Mouse (Mus musculus): ENCODE results near the gene Lclat1. TPM values are rescaled to one million over a fixed set of nuclear protein-coding genes. Genes with fewer than 3 reads are reported as not detected.

Lclat1 gene
- total and polyA plus RNA-seq, 3 experiments, result 6.3 to 9.6 (median 7.0) TPM

GRCm38 (mm10) chr17:73213187-73213586, 105.4 kb downstream of the Lclat1 start:
- Histone ChIP-seq H3K9ac (ENCODE audit: insufficient read depth, low read depth) (no peak overlapping the region), H3K36me3 (replicated peaks in 1 of 2; ENCODE audit: control insufficient read depth in 1 of 2, insufficient read depth in 1 of 2, low read length in 1 of 2) (peaks cover 0 to 3% of the 10 kb centered on the region in 2 experiments), H3K4me3 (replicated peaks in 1 of 3; ENCODE audit: low read depth in 2 of 3, low read length in 2 of 3, poor library complexity in 1 of 3) (no peak overlapping the region), H3K27me3 (replicated peaks) (no peaks in the 10 kb centered on the region), H3K27ac (ENCODE audit: insufficient read depth, low read depth) (no peak overlapping the region), H3K4me2 (ENCODE audit: insufficient read depth, low read depth, poor library complexity, severe bottlenecking) (no peak overlapping the region), H3K9me3 (replicated peaks; ENCODE audit: low read length) (no peaks in the 10 kb centered on the region), H3K79me2 (replicated peaks; ENCODE audit: control insufficient read depth, extremely low read depth, insufficient read depth, poor library complexity, severe bottlenecking) (no peaks in the 10 kb centered on the region), H3K4me1 (ENCODE audit: control insufficient read depth in 1 of 2, insufficient read depth in 2 of 2) (peaks cover 8 to 27% of the 10 kb centered on the region in 2 experiments)
- dilution Hi-C loops (cut with MboI; ENCODE audit: extremely low pct_ligation_motif_present, extremely low pct_unique_long_range_greater_than_20kb, low sequenced_read_pairs), result no loop called here
- no peak for DNase-seq (ENCODE audit: extremely low read depth)
- in situ Hi-C loops (cut with MboI; ENCODE audit: low pct_ligation_motif_present, low pct_unique_long_range_greater_than_20kb, low sequenced_read_pairs), result no loop called here
- no peak for TF ChIP-seq MXI1 (IDR thresholded peaks at IDR 0.05; ENCODE audit: low read depth, low read length)
- no peak for TF ChIP-seq USF1 (IDR thresholded peaks at IDR 0.05; ENCODE audit: low read depth, low read length)
- no peak for TF ChIP-seq NELFE (IDR thresholded peaks at IDR 0.05; ENCODE audit: low read depth, low read length)
- no peak for TF ChIP-seq BHLHE40 (IDR thresholded peaks at IDR 0.05; ENCODE audit: low read depth, low read length)
- TF ChIP-seq MAFK (IDR thresholded peaks at IDR 0.05; ENCODE audit: insufficient replicate concordance, low read length), result no peak
- no peak for TF ChIP-seq E2F4 (IDR thresholded peaks at IDR 0.05; ENCODE audit: insufficient replicate concordance, low read depth, low read length)

DNA sequence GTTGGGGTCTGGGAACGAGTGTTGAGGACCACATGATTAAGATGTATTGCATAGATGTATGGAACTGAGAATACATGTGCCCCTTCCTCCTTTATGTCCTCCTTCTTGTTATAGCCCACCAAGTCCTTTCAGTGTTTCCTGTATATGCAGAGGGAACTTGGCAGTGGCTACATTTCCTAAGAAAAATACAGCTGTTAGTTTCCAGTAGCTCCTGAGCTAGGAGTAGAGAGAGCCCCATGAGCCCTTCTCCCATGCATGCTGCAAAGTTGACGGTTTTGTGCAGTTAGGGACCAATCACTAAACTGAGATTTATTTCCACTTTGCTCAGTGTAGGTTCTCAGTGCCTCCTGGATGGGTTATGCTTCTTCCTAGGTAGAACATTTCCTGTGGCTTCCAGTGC, 105.9 kb downstream of the Lclat1 start:
- in situ Hi-C loops (cut with MboI; ENCODE audit: low pct_ligation_motif_present, low pct_unique_long_range_greater_than_20kb, low sequenced_read_pairs) (no loop called here), dilution Hi-C loops (cut with MboI; ENCODE audit: extremely low pct_ligation_motif_present, extremely low pct_unique_long_range_greater_than_20kb, low sequenced_read_pairs) (no loop called here)
- peaks cover 8 to 27% of the 10 kb centered on the region in 2 experiments for H3K4me1 ChIP-seq (ENCODE audit: control insufficient read depth in 1 of 2, insufficient read depth in 2 of 2)
- H3K36me3 ChIP-seq (replicated peaks in 1 of 2; ENCODE audit: control insufficient read depth in 1 of 2, insufficient read depth in 1 of 2, low read length in 1 of 2), result peaks cover 0 to 3% of the 10 kb centered on the region in 2 experiments
- H3K27ac ChIP-seq (ENCODE audit: insufficient read depth, low read depth), result no peak overlapping the region
- DNase-seq (ENCODE audit: extremely low read depth), result no peak
- no peak overlapping the region for H3K9ac ChIP-seq (ENCODE audit: insufficient read depth, low read depth)
- H3K9me3 ChIP-seq (replicated peaks; ENCODE audit: low read length), result no peaks in the 10 kb centered on the region
- H3K4me2 ChIP-seq (ENCODE audit: insufficient read depth, low read depth, poor library complexity, severe bottlenecking), result no peak overlapping the region
- TF ChIP-seq TBP (conservative IDR thresholded peaks at IDR 0.05; ENCODE audit: low read depth, low read length) (no peak), RCOR1 (conservative IDR thresholded peaks at IDR 0.05; ENCODE audit: low read depth, low read length) (no peak), MXI1 (IDR thresholded peaks at IDR 0.05; ENCODE audit: low read depth, low read length) (no peak), SMC3 (IDR thresholded peaks at IDR 0.05; ENCODE audit: low read depth, low read length) (no peak), CHD2 (IDR thresholded peaks at IDR 0.05; ENCODE audit: low read length) (no peak), KAT2A (IDR thresholded peaks at IDR 0.05; ENCODE audit: insufficient replicate concordance, low read length) (no peak)
- H3K27me3 ChIP-seq (replicated peaks), result no peaks in the 10 kb centered on the region
- no peaks in the 10 kb centered on the region for H3K79me2 ChIP-seq (replicated peaks; ENCODE audit: control insufficient read depth, extremely low read depth, insufficient read depth, poor library complexity, severe bottlenecking)
- H3K4me3 ChIP-seq (replicated peaks in 1 of 3; ENCODE audit: low read depth in 2 of 3, low read length in 2 of 3, poor library complexity in 1 of 3), result no peak overlapping the region

DNA sequence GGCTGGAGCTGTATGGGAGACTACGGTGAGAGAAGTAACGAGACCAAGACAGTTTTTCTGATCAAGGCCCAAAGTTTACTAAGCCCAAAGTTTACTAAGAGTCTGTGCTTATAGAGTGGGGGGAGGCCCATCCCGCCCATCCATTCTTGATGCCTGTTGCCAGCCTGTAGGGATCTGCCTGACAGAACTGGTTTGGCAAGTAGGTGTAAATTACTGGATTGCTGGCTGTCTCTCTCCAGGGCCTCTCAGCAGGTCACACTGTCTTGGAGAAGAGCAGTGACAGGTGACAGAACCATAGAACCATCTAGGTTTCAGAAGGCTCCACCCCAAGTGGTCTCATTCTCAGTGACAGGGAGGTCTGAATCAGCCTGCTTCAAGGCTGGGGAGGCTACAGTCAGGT, 109.5 kb downstream of the Lclat1 start:
- no peak for TF ChIP-seq SIN3A (IDR thresholded peaks at IDR 0.05; ENCODE audit: low read length)
- no peak for TF ChIP-seq RAD21 (IDR thresholded peaks at IDR 0.05; ENCODE audit: low read depth, low read length)
- no peak for TF ChIP-seq KAT2A (IDR thresholded peaks at IDR 0.05; ENCODE audit: insufficient replicate concordance, low read length)
- TF ChIP-seq USF1 (IDR thresholded peaks at IDR 0.05; ENCODE audit: low read depth, low read length), result no peak
- no peak for TF ChIP-seq MAX (IDR thresholded peaks at IDR 0.05; ENCODE audit: low read length)
- no peak for TF ChIP-seq NRF1 (IDR thresholded peaks at IDR 0.05; ENCODE audit: low read depth, low read length)
- no peak for TF ChIP-seq SMC3 (IDR thresholded peaks at IDR 0.05; ENCODE audit: low read depth, low read length)
- TF ChIP-seq CHD2 (IDR thresholded peaks at IDR 0.05; ENCODE audit: low read length), result no peak
- TF ChIP-seq ZKSCAN1 (IDR thresholded peaks at IDR 0.05; ENCODE audit: borderline replicate concordance, low read depth, low read length), result no peak
- TF ChIP-seq BHLHE40 (IDR thresholded peaks at IDR 0.05; ENCODE audit: low read depth, low read length), result no peak
- no peak overlapping the region for H3K27ac ChIP-seq (ENCODE audit: insufficient read depth, low read depth)
- peaks cover 0 to 3% of the 10 kb centered on the region in 2 experiments for H3K36me3 ChIP-seq (replicated peaks in 1 of 2; ENCODE audit: control insufficient read depth in 1 of 2, insufficient read depth in 1 of 2, low read length in 1 of 2)
- no peak overlapping the region for H3K4me2 ChIP-seq (ENCODE audit: insufficient read depth, low read depth, poor library complexity, severe bottlenecking)
- H3K4me1 ChIP-seq (ENCODE audit: control insufficient read depth in 1 of 2, insufficient read depth in 2 of 2), result peaks cover 3 to 34% of the 10 kb centered on the region in 2 experiments
- no peaks in the 10 kb centered on the region for H3K79me2 ChIP-seq (replicated peaks; ENCODE audit: control insufficient read depth, extremely low read depth, insufficient read depth, poor library complexity, severe bottlenecking)
- no peak overlapping the region for H3K9ac ChIP-seq (ENCODE audit: insufficient read depth, low read depth)
- no peak overlapping the region for H3K4me3 ChIP-seq (replicated peaks in 1 of 3; ENCODE audit: low read depth in 2 of 3, low read length in 2 of 3, poor library complexity in 1 of 3)
- dilution Hi-C loops (cut with MboI; ENCODE audit: extremely low pct_ligation_motif_present, extremely low pct_unique_long_range_greater_than_20kb, low sequenced_read_pairs), result no loop called here
- DNase-seq (ENCODE audit: extremely low read depth), result no peak
- in situ Hi-C loops (cut with MboI; ENCODE audit: low pct_ligation_motif_present, low pct_unique_long_range_greater_than_20kb, low sequenced_read_pairs), result no loop called here
- H3K27me3 ChIP-seq (replicated peaks), result no peaks in the 10 kb centered on the region
- no peaks in the 10 kb centered on the region for H3K9me3 ChIP-seq (replicated peaks; ENCODE audit: low read length)

All from CH12.LX (cell line).